Mouse (Mus musculus) lung, embryonic 16.5 days (tissue): ENCODE data around the gene Scn11a. TPM values are rescaled to one million over a fixed set of nuclear protein-coding genes. Genes with fewer than 3 reads are reported as not detected.

Experiments used
- ATAC-seq: fragments of 200-750 bp; cut with Nextera tagmentation; 2 replicates; pipeline ENCODE4 v1.8.0; 2017; ENCODE audit warnings: low read depth, mild to moderate bottlenecking, moderate library complexity
- H3K27ac ChIP-seq: fragments of 300-500 bp; sonication (generic); 2 replicates; pipeline ENCODE4 v1.5.1; 2014; ENCODE audit warnings: mild to moderate bottlenecking, control low read depth, low read length
- H3K27me3 ChIP-seq: fragments of 300-500 bp; sonication (generic); 2 replicates; pipeline ENCODE4 v1.6.1; 2014; ENCODE audit warnings: low read depth, low read length, mixed read lengths; ENCODE audit not compliant: control insufficient read depth, insufficient read depth
- H3K36me3 ChIP-seq: fragments of 300-500 bp; sonication (generic); 2 replicates; pipeline ENCODE4 v1.6.1; 2014; ENCODE audit warnings: low read length; ENCODE audit not compliant: control insufficient read depth, insufficient read depth
- H3K4me1 ChIP-seq: fragments of 300-500 bp; sonication (generic); replicated peaks from 2 replicates; pipeline ENCODE4 v1.6.1; 2014; ENCODE audit warnings: low read length, mixed read lengths; ENCODE audit not compliant: control insufficient read depth, insufficient read depth
- H3K4me2 ChIP-seq: fragments of 300-500 bp; sonication (generic); 2 replicates; pipeline ENCODE4 v1.6.1; 2014; ENCODE audit warnings: low read depth, low read length, control low read depth
- H3K4me3 ChIP-seq: fragments of 300-500 bp; sonication (generic); 2 replicates; pipeline ENCODE4 v1.5.1; 2014; ENCODE audit warnings: mild to moderate bottlenecking, low read length, control low read depth
- H3K9ac ChIP-seq: fragments of 300-500 bp; sonication (generic); 2 replicates; pipeline ENCODE4 v1.6.1; 2014; ENCODE audit warnings: low read length, control low read depth
- H3K9me3 ChIP-seq: fragments of 300-500 bp; sonication (generic); 2 replicates; pipeline ENCODE4 v1.6.1; 2016; ENCODE audit warnings: low read length; ENCODE audit not compliant: control insufficient read depth
- WGBS: fragments of 180-500 bp; shearing (Covaris S2); extraction: QIAGEN DNeasy Blood & Tissue Kit; methylation state at CpG from one replicate; pipeline ENCODE4 v1.1.7; 2014; 5-methylcytosine and 5-hydroxymethylcytosine counted together
- polyA plus RNA-seq: library from polyadenylated mRNA; unstranded; fragments of >200 nt; fragmentation: Nextera tagmentation; extraction: Ambion mirVana; gene quantifications from 2 replicates; pipeline ENCODE4 v1.2.1, GENCODE M21; 2015

Scn11a gene
- polyA plus RNA-seq, 1 experiment from 2014 or later = 0.04 TPM

- Histone ChIP-seq H3K27ac (no peak overlapping the region), H3K4me3 (no peak overlapping the region), H3K4me1 (no peaks in the 10 kb centered on the region), H3K4me2 (no peak overlapping the region), H3K27me3 (no peaks in the 10 kb centered on the region), H3K9me3 (no peaks in the 10 kb centered on the region), H3K9ac (no peak overlapping the region), H3K36me3 (no peaks in the 10 kb centered on the region)
- WGBS = 83% methylated on average over 4 of the region's 4 CpGs
- no peak for ATAC-seq
Measured at GRCm38 (mm10) chr9:119726990-119727389, 98.3 kb downstream of the Scn11a start.

- Histone ChIP-seq H3K9ac (no peak overlapping the region), H3K9me3 (no peaks in the 10 kb centered on the region), H3K4me1 (no peaks in the 10 kb centered on the region), H3K4me2 (no peak overlapping the region), H3K4me3 (no peak overlapping the region), H3K36me3 (no peaks in the 10 kb centered on the region), H3K27ac (no peak overlapping the region), H3K27me3 (no peaks in the 10 kb centered on the region)
- no peak for ATAC-seq
- WGBS = 41% methylated on average over 6 of the region's 6 CpGs
Measured at GRCm38 (mm10) chr9:119725293-119725862, 99.9 kb downstream of the Scn11a start.

- Histone ChIP-seq H3K27ac (no peak within 1 kb of the TSS), H3K4me2 (no peak within 1 kb of the TSS), H3K27me3 (no peaks in the 10 kb centered on the region), H3K9me3 (no peaks in the 10 kb centered on the region), H3K4me3 (no peak within 1 kb of the TSS), H3K36me3 (no peaks in the 10 kb centered on the region), H3K4me1 (no peaks in the 10 kb centered on the region), H3K9ac (no peak within 1 kb of the TSS)
- ATAC-seq = no peak
- WGBS = 73% methylated on average over 11 of the region's 11 CpGs
Measured at GRCm38 (mm10) chr9:119719222-119719621, 106.0 kb downstream of the Scn11a start, which contains the start of gene Scn10a. TSS of gene Scn10a (minus strand) at chr9:119719322.

GRCm38 (mm10) chr9:119706700-119707099 is 118.6 kb downstream of the Scn11a start:
- Histone ChIP-seq H3K4me3 (no peak overlapping the region), H3K9ac (no peak overlapping the region), H3K9me3 (no peaks in the 10 kb centered on the region), H3K4me2 (no peak overlapping the region), H3K27me3 (no peaks in the 10 kb centered on the region), H3K36me3 (no peaks in the 10 kb centered on the region), H3K27ac (no peak overlapping the region), H3K4me1 (no peaks in the 10 kb centered on the region)
- ATAC-seq = peak; percentile 88
- WGBS = 10% methylated on average over 6 of the region's 6 CpGs

Other genes starting within 250 kb of the Scn11a start
- 0.67 and 0.80 TPM in 2 replicates for gene Scn5a, start 246.4 kb downstream of the Scn11a start, polyA plus RNA-seq
- gene Scn10a, start 106.1 kb downstream of the Scn11a start, polyA plus RNA-seq = 0.06 and 0.11 TPM in 2 replicates
- 50.9 and 53.4 TPM in 2 replicates for gene Wdr48, start 69.4 kb upstream of the Scn11a start, polyA plus RNA-seq
- gene Gorasp1, start 112.1 kb upstream of the Scn11a start, polyA plus RNA-seq = 29.8 and 35.7 TPM in 2 replicates
- gene Ttc21a, start 112.2 kb upstream of the Scn11a start, polyA plus RNA-seq = 1.3 and 2.1 TPM in 2 replicates
- gene Csrnp1, start 159.2 kb upstream of the Scn11a start, polyA plus RNA-seq = 9.6 and 9.8 TPM in 2 replicates
- gene Xirp1, start 198.1 kb upstream of the Scn11a start, polyA plus RNA-seq = 1.3 and 1.6 TPM in 2 replicates
- 8.9 and 9.2 TPM in 2 replicates for gene Cx3cr1, start 244.4 kb upstream of the Scn11a start, polyA plus RNA-seq